Mouse (Mus musculus) CD8-positive naive resting alpha-beta T cell, adult 2 months (primary cell): ENCODE results near the gene Slc22a19.
"Not testable (repeated sequence)": the region's sequence is repeated elsewhere in the genome, so short reads cannot be mapped to it uniquely, and the experiment has no call there.

ENCODE experiments used
- DNase-seq, 2 experiments: peaks; one replicate each; pipeline ENCODE4 v3.0.0; 2022; ENCODE audit warnings: low read depth in 2 of 2, low spot score in 2 of 2

The Slc22a19 gene

GRCm38 (mm10) chr19:7711148-7711547 is at the start of gene Slc22a19:
Gene Slc22a19 (minus strand): TSS chr19:7711310.
- no peak for DNase-seq

- not testable (repeated sequence) for DNase-seq
Observed at GRCm38 (mm10) chr19:7753371-7753770, 42.3 kb upstream of the Slc22a19 start.

DNA sequence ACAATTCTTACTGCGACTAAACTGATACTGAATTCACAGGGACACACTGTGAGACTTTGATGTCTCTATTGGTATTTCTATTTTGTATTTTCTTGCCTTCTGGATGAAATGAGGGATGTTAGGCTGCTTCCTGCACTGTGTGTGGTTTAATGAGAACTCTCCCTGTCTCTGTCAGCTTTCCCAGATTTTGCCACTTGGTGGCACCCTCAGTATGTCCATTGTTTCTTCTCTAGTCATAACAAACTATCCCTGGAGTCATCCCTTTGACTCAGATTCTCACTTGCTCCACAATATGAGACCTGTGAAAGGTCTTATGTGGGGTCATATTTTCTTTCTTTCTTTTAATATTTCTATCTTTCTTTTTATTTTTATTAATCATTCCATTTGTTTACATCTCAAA is 18.4 kb upstream of the Slc22a19 start:
- no peak for DNase-seq

DNA sequence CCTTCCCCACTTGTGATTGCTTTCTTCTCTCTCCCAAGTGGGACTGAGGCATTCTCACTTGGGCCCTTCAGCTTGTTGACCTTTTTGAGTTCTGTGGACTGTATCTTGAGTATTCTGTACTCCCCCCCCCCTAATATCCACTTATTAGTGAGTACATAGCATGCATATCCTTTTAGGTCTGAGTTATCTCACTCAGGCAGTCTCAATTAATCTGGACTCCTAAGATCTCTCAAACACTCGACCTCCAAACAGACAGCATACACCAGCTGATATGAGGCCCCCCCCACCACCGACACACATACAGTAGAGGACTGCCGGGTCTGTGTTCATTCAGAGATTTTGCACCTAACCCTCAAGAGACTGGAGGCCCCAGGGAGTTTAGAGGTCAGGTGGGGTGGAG is 18.0 kb downstream of the Slc22a19 start:
- not testable (repeated sequence) for DNase-seq

DNA sequence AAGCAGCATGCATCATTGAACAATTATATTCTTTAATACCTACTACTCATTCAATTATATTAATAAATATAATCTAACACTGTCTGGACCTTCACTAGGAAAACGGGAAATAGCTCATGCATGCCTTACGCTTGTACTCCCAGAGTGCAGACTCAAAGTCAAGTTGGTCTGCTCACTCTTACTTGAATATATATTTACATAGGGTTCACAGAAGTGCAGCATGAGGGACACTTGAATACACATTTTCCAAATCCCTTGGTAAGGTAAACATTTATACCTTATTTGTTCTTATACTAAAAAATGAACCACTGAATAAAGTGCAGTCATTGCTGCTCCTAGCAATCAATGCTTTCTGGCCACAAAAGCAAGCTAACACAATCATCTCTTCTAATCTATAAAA is 19.9 kb downstream of the Slc22a19 start:
- no peak for DNase-seq

GRCm38 (mm10) chr19:7687988-7688387 is 23.1 kb downstream of the Slc22a19 start:
- DNase-seq = no peak

- no peak for DNase-seq
Observed at GRCm38 (mm10) chr19:7672033-7672432, 39.1 kb downstream of the Slc22a19 start.

- no peak for DNase-seq
Observed at GRCm38 (mm10) chr19:7648913-7649666, 62.0 kb downstream of the Slc22a19 start.

DNA sequence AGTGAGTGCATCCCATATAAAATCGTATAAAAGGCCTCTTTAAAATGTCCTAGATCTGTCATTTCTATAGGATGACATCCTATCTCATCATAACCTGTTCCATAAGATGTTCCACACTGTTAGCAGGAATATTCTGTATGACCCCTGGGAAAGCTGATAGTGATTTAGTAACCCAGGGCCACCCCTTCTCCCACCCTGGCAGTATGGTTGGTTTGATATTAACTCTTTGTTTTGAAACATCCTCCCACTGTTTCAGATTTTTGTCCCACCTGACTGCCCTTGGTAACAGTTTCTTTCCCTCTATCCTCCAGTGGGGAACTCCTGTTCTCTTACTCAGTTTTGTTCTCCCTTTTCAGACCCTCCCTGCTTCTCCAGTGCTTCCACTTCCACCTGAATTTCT is 77.3 kb downstream of the Slc22a19 start:
- no peak for DNase-seq

DNA sequence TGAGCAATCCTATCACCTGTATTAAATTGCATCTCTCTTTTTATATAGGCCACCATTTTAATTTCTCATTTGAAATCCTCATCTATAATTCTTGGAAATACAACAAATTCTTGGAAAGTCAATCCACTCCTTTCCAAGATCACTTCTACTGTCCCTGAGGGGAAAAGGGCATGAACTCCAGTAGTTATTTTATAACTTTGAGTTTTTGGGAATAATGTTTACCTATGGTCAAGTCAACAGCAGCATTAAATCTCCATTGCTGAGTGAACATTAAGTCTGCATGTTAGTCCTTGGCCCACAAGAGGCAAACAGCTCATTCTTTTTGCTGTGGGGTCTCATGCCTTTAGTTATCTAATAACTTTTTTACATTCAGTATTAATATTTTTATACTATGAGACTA is 78.1 kb downstream of the Slc22a19 start:
- DNase-seq = no peak
